Mouse (Mus musculus) frontal cortex, postnatal 25 days (tissue): ENCODE results near the gene Kin.

ENCODE experiments used
- DNase-seq, 2 experiments: peaks; one replicate each; pipeline ENCODE4 v3.0.0; 2022; ENCODE audit warnings: low spot score in 2 of 2

Gene Kin

GRCm38 (mm10) chr2:10080310-10081010 is at the start of gene Kin, which contains the start of gene Atp5c1:
TSS of gene Kin (plus strand) at chr2:10080593.
TSS of gene Atp5c1 (minus strand) at chr2:10080510.
- DNase-seq = peak; percentile 89 to 92

GRCm38 (mm10) chr2:10033684-10034083 is 46.7 kb upstream of the Kin start:
- DNase-seq = no peak

GRCm38 (mm10) chr2:10034976-10035375 is 45.4 kb upstream of the Kin start:
- no peak for DNase-seq

GRCm38 (mm10) chr2:10047758-10048436 is 32.5 kb upstream of the Kin start:
- no peak for DNase-seq

GRCm38 (mm10) chr2:10048461-10048860 is 31.9 kb upstream of the Kin start, which contains the start of gene Taf3:
TSS of gene Taf3 (minus strand) at chr2:10048596.
- DNase-seq = peak; percentile 81 to 82

GRCm38 (mm10) chr2:10049456-10049855 is 30.9 kb upstream of the Kin start:
- no peak for DNase-seq

- DNase-seq = peak in 1 of 2 experiments; percentile 29
Measured at GRCm38 (mm10) chr2:10050878-10051277, 29.5 kb upstream of the Kin start.

- no peak for DNase-seq
Measured at GRCm38 (mm10) chr2:10051996-10052395, 28.4 kb upstream of the Kin start.

- DNase-seq = no peak
Measured at GRCm38 (mm10) chr2:10058836-10059235, 21.6 kb upstream of the Kin start.

GRCm38 (mm10) chr2:10071751-10072150 is 8.6 kb upstream of the Kin start:
- DNase-seq = no peak

GRCm38 (mm10) chr2:10074470-10074869 is 5.9 kb upstream of the Kin start:
- DNase-seq = no peak

- DNase-seq = no peak
Measured at GRCm38 (mm10) chr2:10076675-10077074, 3.7 kb upstream of the Kin start.

GRCm38 (mm10) chr2:10079745-10080309 is 566 bp upstream of the Kin start:
- DNase-seq = no peak

GRCm38 (mm10) chr2:10081453-10082080 is 1.2 kb downstream of the Kin start:
- no peak for DNase-seq

GRCm38 (mm10) chr2:10082737-10083136 is 2.3 kb downstream of the Kin start:
- DNase-seq = no peak

GRCm38 (mm10) chr2:10087256-10087850 is 7.0 kb downstream of the Kin start:
- no peak for DNase-seq

GRCm38 (mm10) chr2:10094327-10095100 is 14.1 kb downstream of the Kin start:
- DNase-seq = no peak

GRCm38 (mm10) chr2:10098598-10099215 is 18.3 kb downstream of the Kin start:
- DNase-seq = peak; percentile 51 to 61

- DNase-seq = no peak
Measured at GRCm38 (mm10) chr2:10100471-10100870, 20.1 kb downstream of the Kin start.

- peak; percentile 44 to 59 for DNase-seq
Measured at GRCm38 (mm10) chr2:10101180-10101579, 20.8 kb downstream of the Kin start.
